Mouse (Mus musculus): ENCODE data around the gene Znrf3. TPM values are rescaled to one million over a fixed set of nuclear protein-coding genes. Genes with fewer than 3 reads are reported as not detected.

The Znrf3 gene
- polyA plus RNA-seq, 1 experiment = 3.8 TPM

- peak overlapping the region; percentile 89 for H3K4me2 ChIP-seq (ENCODE audit: low read depth)
- H3ac ChIP-seq (ENCODE audit: control insufficient read depth, insufficient read length) = no peak overlapping the region
- H3K36me3 ChIP-seq (ENCODE audit: control insufficient read depth, insufficient read depth) = peaks cover 31% of the 10 kb centered on the region
- TF ChIP-seq USF1 (IDR thresholded peaks at IDR 0.05; ENCODE audit: low read depth) (no peak), MYOG (IDR thresholded peaks at IDR 0.05; ENCODE audit: control insufficient read depth in 1 of 3, insufficient read depth in 1 of 3, insufficient read length in 2 of 3, low read depth in 2 of 3) (peak in 2 of 3 experiments; percentile 36 to 64), TCF12 (IDR thresholded peaks at IDR 0.05; ENCODE audit: insufficient read depth, poor library complexity, severe bottlenecking) (peak; percentile 13), E2F4 (IDR thresholded peaks at IDR 0.05; ENCODE audit: insufficient read depth) (no peak), REST (IDR thresholded peaks at IDR 0.05; ENCODE audit: insufficient read depth, insufficient read length) (peak; percentile 59), POLR2AphosphoS2 (IDR thresholded peaks at IDR 0.05; ENCODE audit: insufficient read length, low read depth) (no peak), POLR2A (IDR thresholded peaks at IDR 0.05; ENCODE audit: insufficient read length, low read depth) (no peak), TCF3 (IDR thresholded peaks at IDR 0.05; ENCODE audit: insufficient read length, low read depth) (no peak), SRF (IDR thresholded peaks at IDR 0.05; ENCODE audit: control insufficient read depth, insufficient read length, low read depth) (no peak), CEBPB (IDR thresholded peaks at IDR 0.05; ENCODE audit: insufficient read depth, poor library complexity, severe bottlenecking) (no peak), MYOD1 (IDR thresholded peaks at IDR 0.05; ENCODE audit: control insufficient read depth in 1 of 3, insufficient read length in 2 of 3, low read depth in 2 of 3) (peak in 2 of 3 experiments; percentile 53 to 58), MAX (IDR thresholded peaks at IDR 0.05; ENCODE audit: low read depth) (no peak)
- peak overlapping the region; percentile 8 for H3K4me3 ChIP-seq
- peaks cover 52% of the 10 kb centered on the region for H3K79me2 ChIP-seq (ENCODE audit: control insufficient read depth, insufficient read depth)
- H3K27me3 ChIP-seq (ENCODE audit: control insufficient read depth, insufficient read depth, insufficient read length) = no peaks in the 10 kb centered on the region
Measured at GRCm38 (mm10) chr11:5243812-5244748, 200.6 kb downstream of the Znrf3 start.

GRCm38 (mm10) chr11:5243208-5243607, 201.4 kb downstream of the Znrf3 start:
- no peaks in the 10 kb centered on the region for H3K27me3 ChIP-seq (ENCODE audit: control insufficient read depth, insufficient read depth, insufficient read length)

GRCm38 (mm10) chr11:5242158-5242557, 202.5 kb downstream of the Znrf3 start:
- Histone ChIP-seq H3ac (ENCODE audit: control insufficient read depth, insufficient read length) (no peak overlapping the region), H3K79me2 (ENCODE audit: control insufficient read depth, insufficient read depth) (peaks cover 32% of the 10 kb centered on the region), H3K4me2 (ENCODE audit: low read depth) (no peak overlapping the region), H3K4me3 (no peak overlapping the region), H3K27me3 (ENCODE audit: control insufficient read depth, insufficient read depth, insufficient read length) (no peaks in the 10 kb centered on the region), H3K36me3 (ENCODE audit: control insufficient read depth, insufficient read depth) (peaks cover 50% of the 10 kb centered on the region)
- TF ChIP-seq MYOG (IDR thresholded peaks at IDR 0.05; ENCODE audit: control insufficient read depth in 1 of 3, insufficient read depth in 1 of 3, insufficient read length in 2 of 3, low read depth in 2 of 3) (peak in 1 of 3 experiments; percentile 50), TCF3 (IDR thresholded peaks at IDR 0.05; ENCODE audit: insufficient read length, low read depth) (no peak), POLR2A (IDR thresholded peaks at IDR 0.05; ENCODE audit: insufficient read length, low read depth) (no peak), USF1 (IDR thresholded peaks at IDR 0.05; ENCODE audit: low read depth) (no peak), REST (IDR thresholded peaks at IDR 0.05; ENCODE audit: insufficient read depth, insufficient read length) (no peak), E2F4 (IDR thresholded peaks at IDR 0.05; ENCODE audit: insufficient read depth) (no peak), MYOD1 (IDR thresholded peaks at IDR 0.05; ENCODE audit: control insufficient read depth in 1 of 3, insufficient read length in 2 of 3, low read depth in 2 of 3) (peak in 1 of 3 experiments; percentile 27)

More at GRCm38 (mm10) chr11:5243208-5243607, 201.4 kb downstream of the Znrf3 start:
- peaks cover 43% of the 10 kb centered on the region for H3K79me2 ChIP-seq (ENCODE audit: control insufficient read depth, insufficient read depth)
- H3K36me3 ChIP-seq (ENCODE audit: control insufficient read depth, insufficient read depth) = peaks cover 40% of the 10 kb centered on the region
- H3ac ChIP-seq (ENCODE audit: control insufficient read depth, insufficient read length) = no peak overlapping the region
- H3K4me3 ChIP-seq = no peak overlapping the region
- TF ChIP-seq MAX (IDR thresholded peaks at IDR 0.05; ENCODE audit: low read depth) = no peak
- no peak for TF ChIP-seq USF1 (IDR thresholded peaks at IDR 0.05; ENCODE audit: low read depth)
- no peak for TF ChIP-seq POLR2AphosphoS2 (IDR thresholded peaks at IDR 0.05; ENCODE audit: insufficient read length, low read depth)
- no peak for TF ChIP-seq MYOD1 (IDR thresholded peaks at IDR 0.05; ENCODE audit: control insufficient read depth in 1 of 3, insufficient read length in 2 of 3, low read depth in 2 of 3)
- TF ChIP-seq TCF12 (IDR thresholded peaks at IDR 0.05; ENCODE audit: insufficient read depth, poor library complexity, severe bottlenecking) = no peak
- TF ChIP-seq SRF (IDR thresholded peaks at IDR 0.05; ENCODE audit: control insufficient read depth, insufficient read length, low read depth) = no peak
- TF ChIP-seq E2F4 (IDR thresholded peaks at IDR 0.05; ENCODE audit: insufficient read depth) = no peak
- TF ChIP-seq CEBPB (IDR thresholded peaks at IDR 0.05; ENCODE audit: insufficient read depth, poor library complexity, severe bottlenecking) = no peak
- TF ChIP-seq REST (IDR thresholded peaks at IDR 0.05; ENCODE audit: insufficient read depth, insufficient read length) = no peak
- no peak for TF ChIP-seq MYOG (IDR thresholded peaks at IDR 0.05; ENCODE audit: control insufficient read depth in 1 of 3, insufficient read depth in 1 of 3, insufficient read length in 2 of 3, low read depth in 2 of 3)
- no peak for TF ChIP-seq POLR2A (IDR thresholded peaks at IDR 0.05; ENCODE audit: insufficient read length, low read depth)
- H3K4me2 ChIP-seq (ENCODE audit: low read depth) = peak overlapping the region; percentile 89

GRCm38 (mm10) chr11:5239706-5240690, 204.6 kb downstream of the Znrf3 start:
- H3K4me2 ChIP-seq (ENCODE audit: low read depth) = no peak overlapping the region

More at GRCm38 (mm10) chr11:5239706-5240690, 204.6 kb downstream of the Znrf3 start:
- peaks cover 17% of the 10 kb centered on the region for H3K79me2 ChIP-seq (ENCODE audit: control insufficient read depth, insufficient read depth)
- no peaks in the 10 kb centered on the region for H3K27me3 ChIP-seq (ENCODE audit: control insufficient read depth, insufficient read depth, insufficient read length)
- TF ChIP-seq REST (IDR thresholded peaks at IDR 0.05; ENCODE audit: insufficient read depth, insufficient read length) (no peak), CEBPB (IDR thresholded peaks at IDR 0.05; ENCODE audit: insufficient read depth, poor library complexity, severe bottlenecking) (no peak), SRF (IDR thresholded peaks at IDR 0.05; ENCODE audit: control insufficient read depth, insufficient read length, low read depth) (no peak), MYOD1 (IDR thresholded peaks at IDR 0.05; ENCODE audit: control insufficient read depth in 1 of 3, insufficient read length in 2 of 3, low read depth in 2 of 3) (no peak), TCF12 (IDR thresholded peaks at IDR 0.05; ENCODE audit: insufficient read depth, poor library complexity, severe bottlenecking) (no peak), E2F4 (IDR thresholded peaks at IDR 0.05; ENCODE audit: insufficient read depth) (no peak), POLR2AphosphoS2 (IDR thresholded peaks at IDR 0.05; ENCODE audit: insufficient read length, low read depth) (no peak), USF1 (IDR thresholded peaks at IDR 0.05; ENCODE audit: low read depth) (no peak), POLR2A (IDR thresholded peaks at IDR 0.05; ENCODE audit: insufficient read length, low read depth) (no peak), MAX (IDR thresholded peaks at IDR 0.05; ENCODE audit: low read depth) (no peak), TCF3 (IDR thresholded peaks at IDR 0.05; ENCODE audit: insufficient read length, low read depth) (no peak), MYOG (IDR thresholded peaks at IDR 0.05; ENCODE audit: control insufficient read depth in 1 of 3, insufficient read depth in 1 of 3, insufficient read length in 2 of 3, low read depth in 2 of 3) (no peak)
- H3ac ChIP-seq (ENCODE audit: control insufficient read depth, insufficient read length) = no peak overlapping the region
- no peak overlapping the region for H3K4me3 ChIP-seq
- H3K36me3 ChIP-seq (ENCODE audit: control insufficient read depth, insufficient read depth) = peaks cover 51% of the 10 kb centered on the region

All from myocyte (in vitro differentiated cells).